Mouse (Mus musculus) cerebellum, adult 2 months (tissue): ENCODE measurements at regions not wholly inside any gene's neighbourhood (a gene's known extent, or its start where the extent isn't known, plus 50 kb on each side); places are given as distances from the start of the nearest gene placed in this dataset.

Source experiments
- CTCF ChIP-seq: fragments of 200-500 bp; IDR thresholded peaks from 2 replicates; pipeline ENCODE4 v1.5.1; 2011; ENCODE audit warnings: low read depth, mild to moderate bottlenecking, control low read depth, low read length, moderate library complexity, borderline replicate concordance; ENCODE audit not compliant: insufficient read depth
- POLR2A ChIP-seq: fragments of 200-500 bp; IDR thresholded peaks from 2 replicates; pipeline ENCODE4 v1.6.1; 2011; ENCODE audit warnings: low read length, control low read depth, borderline replicate concordance; ENCODE audit not compliant: insufficient read depth

DNA sequence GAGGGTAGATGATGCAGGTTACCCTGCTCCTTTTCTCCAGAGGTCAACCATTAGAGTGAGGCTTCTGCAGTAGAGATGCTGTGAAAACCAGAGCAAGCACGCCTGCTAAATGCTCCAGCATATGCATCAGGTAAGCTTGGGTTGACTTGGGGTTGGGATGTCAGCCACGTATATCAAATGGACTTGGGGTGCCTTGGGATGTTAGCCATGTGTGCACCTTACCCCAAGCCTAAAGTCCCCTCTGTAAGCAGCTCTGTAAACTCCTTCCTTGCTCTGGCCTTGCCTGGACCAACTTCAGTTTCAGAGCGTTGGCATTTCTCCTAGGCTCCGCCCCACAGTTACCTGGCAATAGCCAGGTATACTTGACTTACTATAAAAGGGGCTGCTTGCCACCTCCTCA is 155.3 kb upstream of the Tmtc1 start:
- TF ChIP-seq CTCF (no peak), POLR2A (no peak)
